Mouse (Mus musculus) ES-Bruce4 (cell line): Measurements from ENCODE around the gene Cdh22. TPM values are rescaled to one million over a fixed set of nuclear protein-coding genes. Genes with fewer than 3 reads are reported as not detected.

Source experiments
- H3K27ac ChIP-seq: 2 replicates; pipeline ENCODE4 v1.5.1; 2012; ENCODE audit warnings: low read length, inconsistent platforms; ENCODE audit not compliant: insufficient read depth
- H3K27me3 ChIP-seq: 2 replicates; pipeline ENCODE4 v1.6.1; 2012; ENCODE audit warnings: mild to moderate bottlenecking, low read length, inconsistent platforms; ENCODE audit not compliant: control insufficient read depth, poor library complexity, insufficient read depth, severe bottlenecking
- H3K36me3 ChIP-seq: 2 replicates; pipeline ENCODE4 v1.6.1; 2012; ENCODE audit warnings: inconsistent platforms, mild to moderate bottlenecking, low read length, moderate library complexity; ENCODE audit not compliant: control insufficient read depth, poor library complexity, insufficient read depth, severe bottlenecking
- H3K4me1 ChIP-seq: one replicate; pipeline ENCODE4 v1.8.1; 2011; ENCODE audit warnings: low read length; ENCODE audit not compliant: control insufficient read depth, insufficient read depth
- H3K4me3 ChIP-seq: 2 replicates; pipeline ENCODE4 v1.5.1; 2011; ENCODE audit warnings: low read depth, mild to moderate bottlenecking, low read length
- H3K9ac ChIP-seq: 2 replicates; pipeline ENCODE4 v1.6.1; 2012; ENCODE audit warnings: low read depth, mild to moderate bottlenecking, inconsistent platforms; ENCODE audit not compliant: poor library complexity, severe bottlenecking
- H3K9me3 ChIP-seq: replicated peaks from 2 replicates; pipeline ENCODE4 v1.6.1; 2012; ENCODE audit warnings: mild to moderate bottlenecking, low read length, inconsistent platforms; ENCODE audit not compliant: control insufficient read depth, poor library complexity, insufficient read depth, severe bottlenecking
- CTCF ChIP-seq: IDR thresholded peaks from one replicate; pipeline ENCODE4 v1.8.1; 2011; ENCODE audit warnings: low read depth, low read length
- EP300 ChIP-seq: IDR thresholded peaks from 2 replicates; pipeline ENCODE4 v1.6.1; 2011; ENCODE audit warnings: low read depth, low read length; ENCODE audit not compliant: insufficient read depth
- POLR2A ChIP-seq: IDR thresholded peaks from one replicate; pipeline ENCODE4 v1.8.1; 2011; ENCODE audit warnings: low read length; ENCODE audit not compliant: insufficient read depth
- polyA plus RNA-seq: library from polyadenylated mRNA; stranded (reverse); fragments of >200 nt; gene quantifications from 2 replicates; pipeline ENCODE4 v1.2.4, GENCODE M21; 2011; ENCODE audit warnings: low read depth; ENCODE audit not compliant: missing spikeins, insufficient read depth, insufficient read length

Cdh22 gene
- polyA plus RNA-seq, 1 experiment, result not detected

DNA sequence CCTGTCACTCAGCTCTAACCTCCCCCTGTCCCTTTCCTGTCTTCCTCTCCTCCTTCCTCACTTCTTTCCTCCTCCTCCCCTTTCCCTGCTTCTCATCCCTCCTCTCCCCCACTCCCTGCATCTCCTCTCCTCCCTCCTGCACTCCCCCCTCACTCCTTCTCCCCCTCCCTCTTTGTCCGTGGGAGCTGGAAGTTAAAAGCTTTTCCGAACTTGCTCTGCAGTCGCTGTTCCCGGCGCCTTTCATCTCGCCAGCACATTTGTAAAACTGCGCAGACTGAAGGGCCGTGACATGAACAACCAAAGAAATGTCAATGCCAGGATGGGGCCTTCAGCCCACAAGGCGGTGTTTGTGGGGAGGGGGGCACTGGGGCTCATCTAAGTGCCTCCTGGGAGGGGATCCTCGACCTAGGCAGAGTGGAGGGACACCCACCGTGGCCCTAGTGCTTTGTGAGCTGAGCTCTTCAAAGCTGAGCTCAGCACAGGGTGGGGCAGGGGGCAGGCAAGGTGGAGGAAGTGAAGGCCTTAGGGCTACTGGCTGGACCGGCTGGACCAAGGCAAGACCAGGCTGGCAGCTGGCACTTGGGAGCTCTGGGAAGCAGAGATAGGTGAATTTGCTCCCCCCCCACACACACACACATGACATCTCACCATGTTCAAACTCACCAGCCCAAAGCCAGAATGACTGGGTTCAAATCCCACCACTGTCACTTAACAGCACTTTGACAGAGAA is 3.9 kb upstream of the Cdh22 start:
- Histone ChIP-seq H3K36me3 (no peaks in the 10 kb centered on the region), H3K9ac (no peak overlapping the region), H3K4me3 (no peak overlapping the region), H3K4me1 (no peaks in the 10 kb centered on the region), H3K27me3 (peaks cover 17% of the 10 kb centered on the region), H3K27ac (no peak overlapping the region), H3K9me3 (no peaks in the 10 kb centered on the region)
- TF ChIP-seq CTCF, result no peak
- TF ChIP-seq EP300, result no peak
- no peak for TF ChIP-seq POLR2A

DNA sequence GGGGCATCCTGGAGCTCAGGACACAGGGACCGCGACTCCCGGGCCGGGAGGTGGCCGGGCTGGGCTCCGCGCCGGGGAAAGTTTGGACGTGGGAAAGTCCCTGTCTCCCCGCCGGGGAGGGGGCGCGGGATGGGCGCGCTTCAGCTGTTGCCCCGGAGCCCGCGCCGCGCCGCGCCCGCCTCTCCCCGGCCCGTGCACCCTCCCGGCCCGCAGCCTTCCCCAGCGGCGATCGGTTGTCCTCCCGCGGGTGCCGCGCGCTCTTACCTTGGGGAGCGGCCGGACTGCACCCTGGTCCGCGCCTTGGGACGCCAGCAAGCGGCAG is 401 bp downstream of the Cdh22 start:
- H3K27ac ChIP-seq, result no peak overlapping the region
- H3K9me3 ChIP-seq, result no peaks in the 10 kb centered on the region
- H3K4me1 ChIP-seq, result no peaks in the 10 kb centered on the region
- H3K27me3 ChIP-seq, result peaks cover 17% of the 10 kb centered on the region
- H3K4me3 ChIP-seq, result peak overlapping the region; percentile 71
- H3K9ac ChIP-seq, result peak overlapping the region; percentile 49
- H3K36me3 ChIP-seq, result no peaks in the 10 kb centered on the region
- no peak for TF ChIP-seq EP300

DNA sequence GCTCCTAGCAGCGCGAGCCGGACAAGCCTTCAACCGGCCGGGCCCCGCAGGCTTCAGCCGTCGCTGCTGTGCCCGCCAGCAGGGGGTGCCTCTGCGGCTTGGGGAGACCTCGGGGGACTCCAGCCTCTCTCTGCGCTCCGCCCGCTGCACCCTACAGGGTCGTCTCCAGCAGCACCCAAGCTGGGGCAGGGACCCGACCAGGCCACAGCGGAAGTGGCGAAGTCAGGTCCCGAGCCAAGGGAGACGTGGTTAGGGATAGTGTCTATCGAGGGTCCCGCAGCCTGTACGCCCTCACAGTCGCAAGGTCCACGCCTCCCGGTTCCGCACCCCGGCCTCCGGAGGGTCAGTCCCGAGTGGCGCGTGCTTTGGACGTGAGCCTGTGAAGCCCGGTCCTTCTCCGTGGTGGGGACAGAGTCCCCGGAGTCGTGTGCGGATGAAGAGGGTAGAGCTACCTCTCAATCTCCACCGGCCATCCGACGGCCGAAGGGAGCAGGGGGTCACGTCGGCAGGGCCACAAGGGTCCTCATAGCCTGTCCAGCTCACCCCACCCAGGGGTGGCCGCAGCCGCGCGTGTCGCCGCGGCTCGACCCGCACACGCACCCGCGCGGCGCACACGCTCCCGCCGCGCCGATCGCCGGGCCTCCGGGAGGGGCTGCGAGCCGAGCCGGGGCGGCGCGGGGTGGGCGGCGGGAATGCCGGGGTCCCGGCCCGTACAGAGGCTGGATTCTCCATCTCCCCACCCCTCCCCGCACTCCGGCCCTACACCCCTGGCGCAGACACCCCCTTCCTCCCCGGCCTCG is 962 bp downstream of the Cdh22 start:
- Histone ChIP-seq H3K36me3 (no peaks in the 10 kb centered on the region), H3K9ac (peak overlapping the region; percentile 49; the same call in 1 of the 2 replicates), H3K4me1 (no peaks in the 10 kb centered on the region), H3K27me3 (peaks cover 17% of the 10 kb centered on the region), H3K27ac (no peak overlapping the region), H3K9me3 (no peaks in the 10 kb centered on the region), H3K4me3 (peak overlapping the region; percentile 71)
- TF ChIP-seq POLR2A, result no peak
- TF ChIP-seq EP300, result no peak
- peak; percentile 32 for TF ChIP-seq CTCF

DNA sequence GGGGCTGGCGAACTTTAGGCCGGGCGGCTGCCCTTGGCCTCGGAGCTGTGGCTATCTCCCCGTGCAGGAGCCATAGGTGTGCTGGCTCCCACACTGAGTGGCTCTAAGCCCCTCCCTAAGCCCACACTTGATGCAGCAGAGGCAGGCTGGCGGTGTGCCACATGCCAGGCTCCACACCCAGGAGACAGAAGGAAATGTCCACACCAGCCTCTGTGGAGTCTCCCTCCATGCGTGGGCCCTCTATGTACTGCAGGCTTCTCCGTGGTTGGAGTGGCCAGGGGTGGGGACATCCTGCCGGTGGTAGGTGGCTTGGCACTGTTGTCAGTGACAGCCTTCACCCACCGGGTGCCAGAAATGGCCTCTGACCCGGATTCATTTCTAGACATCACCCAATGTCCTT is 5.6 kb downstream of the Cdh22 start:
- Histone ChIP-seq H3K4me1 (no peaks in the 10 kb centered on the region), H3K27me3 (peaks cover 4% of the 10 kb centered on the region), H3K4me3 (no peak overlapping the region), H3K9ac (no peak overlapping the region), H3K27ac (no peak overlapping the region), H3K9me3 (no peaks in the 10 kb centered on the region), H3K36me3 (no peaks in the 10 kb centered on the region)
- no peak for TF ChIP-seq EP300
- no peak for TF ChIP-seq CTCF
- TF ChIP-seq POLR2A, result no peak

- Histone ChIP-seq H3K4me1 (peaks cover 3% of the 10 kb centered on the region), H3K4me3 (no peak overlapping the region), H3K27me3 (no peaks in the 10 kb centered on the region), H3K9me3 (no peaks in the 10 kb centered on the region), H3K9ac (no peak overlapping the region), H3K36me3 (no peaks in the 10 kb centered on the region), H3K27ac (no peak overlapping the region)
- no peak for TF ChIP-seq CTCF
- TF ChIP-seq EP300, result no peak
- TF ChIP-seq POLR2A, result no peak
Observed at GRCm38 (mm10) chr2:165223837-165224236, 10.8 kb downstream of the Cdh22 start.

GRCm38 (mm10) chr2:165221952-165222351 is 12.7 kb downstream of the Cdh22 start:
- TF ChIP-seq CTCF (no peak), POLR2A (no peak), EP300 (peak; percentile 32; the same call in 1 of the 2 replicates)
- no peaks in the 10 kb centered on the region for H3K27me3 ChIP-seq
- no peaks in the 10 kb centered on the region for H3K9me3 ChIP-seq
- H3K4me3 ChIP-seq, result no peak overlapping the region
- H3K36me3 ChIP-seq, result no peaks in the 10 kb centered on the region
- H3K9ac ChIP-seq, result no peak overlapping the region
- no peak overlapping the region for H3K27ac ChIP-seq
- H3K4me1 ChIP-seq, result peaks cover 3% of the 10 kb centered on the region
